Mouse (Mus musculus): Measurements from ENCODE around the gene Helq. TPM values are rescaled to one million over a fixed set of nuclear protein-coding genes. Genes with fewer than 3 reads are reported as not detected.

Helq gene
- polyA plus RNA-seq, 1 experiment from 2014 or later = 22.4 TPM

DNA sequence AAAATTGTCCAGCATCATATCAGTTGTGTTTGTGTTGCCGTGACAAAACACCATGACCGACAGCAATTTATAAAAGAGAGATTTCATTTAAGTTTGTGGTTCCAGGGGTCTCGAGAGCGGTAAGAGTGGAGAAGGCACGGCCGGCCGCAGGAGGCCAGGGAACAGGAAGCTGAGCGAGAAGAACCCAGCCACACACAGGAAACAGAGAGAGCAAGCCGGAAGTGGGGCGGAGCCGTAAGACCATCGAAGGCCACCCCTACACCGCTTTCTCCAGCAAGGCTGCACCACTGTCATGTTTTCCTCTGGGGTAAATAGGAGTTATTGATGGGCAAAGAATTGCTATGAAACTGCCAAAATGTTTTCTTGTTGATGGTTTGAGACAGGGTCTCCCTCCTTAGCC, 69.6 kb downstream of the Helq start:
- ATAC-seq (ENCODE audit: low FRiP score, low TSS enrichment) = no peak
- Histone ChIP-seq H3K4me2 (replicated peaks; ENCODE audit: low read depth, low read length) (no peak overlapping the region), H3K4me3 (ENCODE audit: low read length) (no peak overlapping the region), H3K27ac (ENCODE audit: low read depth, low read length) (no peak overlapping the region), H3K36me3 (ENCODE audit: control insufficient read depth, insufficient read depth, low read length) (no peaks in the 10 kb centered on the region), H3K4me1 (ENCODE audit: control insufficient read depth, insufficient read depth, low read length) (no peaks in the 10 kb centered on the region), H3K9me3 (ENCODE audit: control insufficient read depth, low read length) (no peaks in the 10 kb centered on the region), H3K9ac (ENCODE audit: low read depth, low read length) (no peak overlapping the region), H3K27me3 (ENCODE audit: control insufficient read depth, insufficient read depth, low read length) (no peaks in the 10 kb centered on the region)
- 87% methylated on average over 13 of the region's 13 CpGs for WGBS

GRCm38 (mm10) chr5:100726001-100726400, 72.4 kb downstream of the Helq start:
- no peak for ATAC-seq (ENCODE audit: low FRiP score, low TSS enrichment)
- Histone ChIP-seq H3K9ac (ENCODE audit: low read depth, low read length) (no peak overlapping the region), H3K27ac (ENCODE audit: low read depth, low read length) (no peak overlapping the region), H3K27me3 (ENCODE audit: control insufficient read depth, insufficient read depth, low read length) (no peaks in the 10 kb centered on the region), H3K9me3 (ENCODE audit: control insufficient read depth, low read length) (no peaks in the 10 kb centered on the region), H3K4me3 (ENCODE audit: low read length) (no peak overlapping the region), H3K4me2 (replicated peaks; ENCODE audit: low read depth, low read length) (no peak overlapping the region), H3K4me1 (ENCODE audit: control insufficient read depth, insufficient read depth, low read length) (no peaks in the 10 kb centered on the region), H3K36me3 (ENCODE audit: control insufficient read depth, insufficient read depth, low read length) (no peaks in the 10 kb centered on the region)
- 80% methylated on average over 4 of the region's 4 CpGs for WGBS

GRCm38 (mm10) chr5:100719235-100720088, 78.9 kb downstream of the Helq start, which contains the start of gene Hpse:
Hpse (minus strand) TSS chr5:100719716.
- H3K4me2 ChIP-seq (replicated peaks; ENCODE audit: low read depth, low read length) = peak within 1 kb of the TSS; percentile 98
- ATAC-seq (ENCODE audit: low FRiP score, low TSS enrichment) = peak; percentile 87
- 1% methylated on average over 45 of the region's 56 CpGs for WGBS
- no peaks in the 10 kb centered on the region for H3K36me3 ChIP-seq (ENCODE audit: control insufficient read depth, insufficient read depth, low read length)
- H3K9me3 ChIP-seq (ENCODE audit: control insufficient read depth, low read length) = no peaks in the 10 kb centered on the region
- peak within 1 kb of the TSS; percentile 61 for H3K9ac ChIP-seq (ENCODE audit: low read depth, low read length)
- H3K27ac ChIP-seq (ENCODE audit: low read depth, low read length) = no peak within 1 kb of the TSS
- H3K4me3 ChIP-seq (ENCODE audit: low read length) = peak within 1 kb of the TSS; percentile 52
- H3K27me3 ChIP-seq (ENCODE audit: control insufficient read depth, insufficient read depth, low read length) = no peaks in the 10 kb centered on the region
- H3K4me1 ChIP-seq (ENCODE audit: control insufficient read depth, insufficient read depth, low read length) = peaks cover 6% of the 10 kb centered on the region; the same call in 1 of the 2 replicates

DNA sequence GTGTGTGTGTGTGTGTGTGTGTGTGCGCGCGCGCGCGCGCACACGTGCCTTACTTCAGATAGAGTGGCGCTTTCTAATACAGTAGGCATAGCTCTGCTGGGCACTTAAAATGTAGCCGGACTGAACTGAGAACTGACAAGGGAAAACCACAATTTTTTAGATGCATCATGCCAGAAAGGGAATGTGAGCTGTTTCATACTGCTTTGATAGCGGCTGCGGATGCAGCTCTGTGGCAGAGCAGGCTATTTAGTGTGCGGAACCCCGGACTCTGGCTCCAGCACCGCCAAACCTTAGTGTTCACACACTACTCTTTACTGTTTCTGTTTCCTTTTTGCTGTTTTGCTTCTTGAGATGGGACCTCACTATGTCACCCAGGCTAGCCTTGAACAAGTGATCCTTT, 81.6 kb downstream of the Helq start:
- H3K27me3 ChIP-seq (ENCODE audit: control insufficient read depth, insufficient read depth, low read length) = no peaks in the 10 kb centered on the region
- no peak overlapping the region for H3K27ac ChIP-seq (ENCODE audit: low read depth, low read length)
- no peaks in the 10 kb centered on the region for H3K9me3 ChIP-seq (ENCODE audit: control insufficient read depth, low read length)
- peaks cover 6% of the 10 kb centered on the region; the same call in 1 of the 2 replicates for H3K4me1 ChIP-seq (ENCODE audit: control insufficient read depth, insufficient read depth, low read length)
- H3K9ac ChIP-seq (ENCODE audit: low read depth, low read length) = no peak overlapping the region
- ATAC-seq (ENCODE audit: low FRiP score, low TSS enrichment) = no peak
- WGBS = 96% methylated on average over 15 of the region's 15 CpGs
- H3K4me2 ChIP-seq (replicated peaks; ENCODE audit: low read depth, low read length) = no peak overlapping the region
- H3K36me3 ChIP-seq (ENCODE audit: control insufficient read depth, insufficient read depth, low read length) = no peaks in the 10 kb centered on the region
- no peak overlapping the region for H3K4me3 ChIP-seq (ENCODE audit: low read length)

Other genes with a start within 250 kb of the Helq start
- 105 and 140 TPM in 2 replicates for gene Plac8, start 226.4 kb downstream of the Helq start, polyA plus RNA-seq (2014; fragmentation: Nextera tagmentation; extraction: Ambion mirVana)
- gene Coq2, start 123.5 kb downstream of the Helq start, polyA plus RNA-seq (2014; fragmentation: Nextera tagmentation; extraction: Ambion mirVana) = 62.0 and 76.4 TPM in 2 replicates
- 2.4 and 3.5 TPM in 2 replicates for gene Hpse, start 78.9 kb downstream of the Helq start, polyA plus RNA-seq (2014; fragmentation: Nextera tagmentation; extraction: Ambion mirVana)
- gene Mrps18c, start within 50 bp of the Helq start, polyA plus RNA-seq (2014; fragmentation: Nextera tagmentation; extraction: Ambion mirVana) = 168 and 209 TPM in 2 replicates
- gene Abraxas1, start 22.4 kb upstream of the Helq start, polyA plus RNA-seq (2014; fragmentation: Nextera tagmentation; extraction: Ambion mirVana) = 31.5 and 33.8 TPM in 2 replicates
- 0.42 and 0.49 TPM in 2 replicates for gene Gpat3, start 47.1 kb upstream of the Helq start, polyA plus RNA-seq (2014; fragmentation: Nextera tagmentation; extraction: Ambion mirVana)

Measured in kidney, embryonic 14.5 days (tissue).